Mouse (Mus musculus) thymus, postnatal 25 days (tissue): ENCODE data around the gene Eif4g1.
A peak's percentile ranks its signal among the peaks of the same experiment; 100 is the strongest.

ENCODE experiments used
- DNase-seq: peaks from one replicate; pipeline ENCODE4 v3.0.0; 2022

Gene Eif4g1

DNA sequence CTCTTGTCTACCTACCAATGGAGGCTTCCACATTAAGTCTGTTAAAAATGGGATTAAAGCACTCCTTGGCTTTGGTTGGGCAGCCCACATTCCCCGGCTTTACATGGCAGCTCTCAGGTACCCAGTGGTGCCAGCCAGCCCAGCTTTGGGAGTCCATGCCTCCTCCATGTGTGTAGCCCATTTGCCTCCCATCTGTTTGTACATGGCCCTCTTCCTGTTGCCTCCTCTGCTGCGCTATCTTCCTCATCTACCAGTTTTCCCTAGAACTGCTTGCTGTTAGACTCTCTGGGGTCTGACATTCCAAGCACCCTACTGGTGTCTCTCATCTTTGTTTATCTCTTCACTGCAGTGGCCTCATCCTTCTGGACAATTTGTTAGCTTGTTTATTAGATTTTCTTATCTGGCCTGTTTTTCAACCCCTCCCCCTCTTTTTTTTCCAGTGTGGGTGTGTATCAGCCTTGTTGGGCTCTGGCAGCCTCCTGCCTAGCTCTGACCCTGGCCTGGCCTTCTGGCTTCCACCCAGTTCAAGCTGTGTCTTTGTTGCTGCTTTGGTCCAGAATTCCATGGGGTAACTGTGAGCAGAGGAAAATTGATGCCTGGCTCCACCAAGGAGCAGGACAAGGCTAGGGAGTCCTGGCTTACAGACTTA is 38.4 kb downstream of the Eif4g1 start:
- no peak for DNase-seq

DNA sequence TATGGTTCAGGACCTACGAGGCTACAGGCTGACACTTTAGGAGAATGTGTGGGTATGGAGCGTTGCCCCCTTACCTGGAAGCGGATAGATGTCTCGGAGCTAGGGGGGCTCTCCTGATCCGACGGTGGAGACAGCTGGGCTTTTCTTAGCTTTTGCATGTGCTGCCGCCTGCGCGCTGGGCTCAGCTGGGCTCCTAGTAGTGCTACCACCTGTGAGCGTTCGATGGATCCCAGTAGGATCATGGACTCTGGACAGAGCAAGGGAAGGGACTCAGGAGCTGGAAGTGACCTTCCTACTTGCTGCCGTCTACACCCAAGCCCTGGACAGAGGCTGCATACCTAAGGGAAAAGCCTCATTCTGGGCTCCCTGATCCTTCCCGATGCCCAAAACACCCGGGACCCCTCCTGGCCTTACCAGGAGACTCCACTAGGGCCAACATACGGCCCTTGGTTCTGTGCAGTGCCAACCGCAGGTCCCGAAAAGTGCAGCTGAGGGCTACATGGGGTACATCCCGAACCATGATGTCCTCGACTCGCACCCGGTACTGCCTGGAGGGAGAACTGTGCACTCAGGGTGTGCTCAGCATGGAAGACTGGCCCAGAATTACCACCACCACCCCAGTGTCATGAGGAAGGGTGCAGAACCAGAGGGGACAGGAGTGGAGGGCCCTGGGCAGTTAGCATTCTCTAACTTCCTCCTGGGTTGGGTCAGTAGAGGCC is 40.3 kb downstream of the Eif4g1 start:
- no peak for DNase-seq

DNA sequence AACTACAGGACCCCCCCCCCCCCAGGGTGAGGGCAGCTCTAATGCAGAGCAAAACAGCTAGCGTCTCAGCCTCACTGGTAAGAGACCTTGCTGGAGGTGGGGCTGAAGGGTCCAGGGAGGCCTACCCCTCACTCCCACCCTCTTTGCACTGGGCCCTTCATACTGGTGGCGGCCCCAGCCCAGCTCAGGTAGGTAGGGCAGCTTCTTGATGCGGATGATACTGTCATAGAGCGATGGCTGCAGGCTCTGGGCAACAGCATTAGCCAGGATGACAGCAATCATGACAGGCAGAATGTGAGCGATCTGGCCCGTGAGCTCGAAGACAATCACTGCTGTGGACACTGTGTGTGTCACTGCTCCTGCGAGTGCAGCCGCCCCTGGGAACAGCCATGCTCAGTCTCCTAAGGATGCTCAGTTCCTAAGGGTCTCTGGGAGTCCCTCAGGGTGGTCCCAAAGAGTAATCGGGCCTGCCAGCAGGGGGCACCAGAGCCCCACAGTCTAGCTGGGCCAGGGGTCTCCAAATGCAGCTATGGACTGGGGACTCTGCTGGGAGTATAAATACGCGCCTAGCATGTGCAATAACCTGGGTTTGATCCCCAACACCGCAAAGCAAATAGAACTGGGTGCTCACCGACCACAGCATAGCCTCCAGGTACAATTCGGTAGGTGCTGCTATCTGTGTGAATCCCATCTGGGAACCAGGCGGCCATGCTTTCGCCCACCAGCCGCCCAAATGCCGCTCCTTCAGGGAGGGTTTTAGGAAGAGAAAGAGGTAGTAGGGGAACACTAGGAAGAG is 41.0 kb downstream of the Eif4g1 start:
- peak; percentile 76 for DNase-seq

DNA sequence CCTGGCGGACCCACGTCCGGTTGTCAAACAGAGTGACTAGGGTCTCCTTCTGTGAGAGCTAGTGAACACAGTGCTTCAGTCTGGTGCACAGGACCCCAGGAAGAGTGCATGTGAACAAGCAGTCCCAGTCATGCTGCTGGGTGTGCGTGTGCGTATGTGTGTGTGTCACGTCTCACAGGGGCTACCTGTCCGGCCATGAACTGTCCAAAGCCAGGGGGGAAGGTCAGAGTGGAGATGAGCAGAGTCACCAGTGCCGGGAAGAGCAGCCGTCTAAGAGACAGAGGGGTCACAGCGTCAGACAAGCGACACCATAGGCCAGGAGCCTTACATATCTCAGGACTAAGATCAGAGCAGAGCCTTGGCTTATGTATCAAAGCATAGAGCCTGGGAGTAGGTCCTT is 42.3 kb downstream of the Eif4g1 start:
- no peak for DNase-seq

DNA sequence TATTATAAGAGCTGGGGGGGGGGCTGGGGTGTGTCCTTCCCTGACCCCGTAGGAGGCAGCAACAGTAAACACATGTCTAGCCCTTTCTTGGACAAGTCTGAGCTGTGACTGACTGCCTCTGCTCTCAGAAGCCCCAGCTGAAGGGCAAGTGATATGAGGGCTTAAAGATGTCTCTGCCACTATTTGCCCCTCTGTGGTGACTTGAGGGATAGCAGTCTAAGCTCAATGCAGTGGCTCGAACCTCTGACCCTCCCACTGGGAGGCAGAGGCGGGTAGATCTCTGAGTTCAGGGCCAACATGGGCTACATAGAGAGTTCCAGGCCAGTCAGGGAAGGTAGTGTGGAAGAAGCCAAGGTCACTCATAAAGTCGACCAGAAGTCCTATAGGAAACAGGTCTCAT is 42.7 kb downstream of the Eif4g1 start:
- no peak for DNase-seq

DNA sequence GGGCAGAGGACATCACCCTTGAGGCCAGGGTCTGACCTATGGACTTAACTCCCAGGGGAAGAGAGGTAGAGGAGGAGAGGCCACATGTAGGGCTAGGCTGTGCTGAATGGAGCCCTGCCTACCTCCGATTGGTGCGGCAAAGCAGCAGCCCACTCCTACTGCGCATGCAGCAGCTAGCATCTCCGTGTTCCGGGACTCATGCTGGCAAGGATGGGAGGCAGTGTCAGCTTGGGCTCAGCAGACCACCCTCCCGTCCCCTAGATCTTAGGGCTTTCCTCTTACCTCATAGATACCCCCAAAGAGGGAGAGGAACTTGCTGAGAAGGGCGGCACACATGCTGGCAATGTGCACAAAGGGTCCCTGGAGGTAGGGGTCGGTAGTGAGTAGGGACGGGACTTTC is 44.1 kb downstream of the Eif4g1 start:
- DNase-seq: no peak

DNA sequence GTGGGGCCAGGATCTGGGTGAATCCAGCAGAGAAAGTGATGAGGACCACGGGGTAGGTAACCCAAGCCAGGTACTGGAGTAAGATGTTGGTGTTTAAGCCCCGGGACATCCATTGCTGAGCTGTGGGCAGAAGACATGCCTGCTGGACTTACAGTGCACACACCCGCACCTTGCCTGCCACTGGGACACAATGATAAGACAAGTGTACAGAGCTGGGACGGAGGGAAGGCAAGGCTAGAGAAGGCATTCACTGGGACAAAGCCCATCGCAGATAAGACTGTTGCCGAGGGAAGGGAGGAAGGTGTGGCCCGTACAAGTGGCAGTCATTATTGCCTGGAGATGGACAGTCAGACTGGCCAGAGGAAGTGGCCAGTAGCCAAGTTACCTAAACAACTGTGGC is 44.8 kb downstream of the Eif4g1 start:
- no peak for DNase-seq

DNA sequence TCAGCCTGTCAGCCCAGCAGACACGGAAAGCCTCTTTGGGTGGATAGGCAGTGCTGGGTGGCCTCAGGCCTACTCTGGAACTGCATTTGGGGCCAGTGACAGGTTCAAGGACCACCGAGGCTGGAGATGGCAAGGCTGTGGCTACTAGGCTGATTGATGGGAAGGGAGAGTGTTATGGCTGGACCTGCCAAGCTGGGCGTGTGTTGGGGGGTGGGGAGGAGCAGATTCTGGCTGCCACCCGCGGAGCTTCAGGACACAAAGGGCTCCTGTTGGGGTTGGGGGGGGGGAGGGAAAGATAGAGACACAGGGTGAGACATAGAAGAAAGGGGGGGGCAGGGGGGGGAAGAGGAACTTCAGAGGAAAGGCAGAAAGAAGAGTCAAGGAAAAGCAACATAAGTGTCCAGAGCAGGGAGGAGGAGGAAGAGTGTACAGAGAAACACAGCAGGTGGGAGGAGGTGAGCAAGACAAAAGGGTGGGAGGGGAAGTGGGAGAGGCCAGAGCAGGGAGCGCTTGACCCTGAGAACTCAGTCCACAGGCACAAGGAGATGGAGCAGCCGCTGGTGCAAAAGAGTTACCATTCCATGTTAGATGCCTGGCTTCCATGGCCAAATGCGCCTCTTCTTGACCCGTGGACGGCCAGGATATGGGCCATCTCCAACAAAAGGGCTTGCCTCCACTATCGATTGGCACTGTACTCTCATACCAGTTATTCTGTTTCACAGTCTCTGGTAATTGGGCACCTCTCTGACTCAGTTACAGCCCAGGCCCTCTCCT is 46.4 kb downstream of the Eif4g1 start:
- DNase-seq: no peak

DNA sequence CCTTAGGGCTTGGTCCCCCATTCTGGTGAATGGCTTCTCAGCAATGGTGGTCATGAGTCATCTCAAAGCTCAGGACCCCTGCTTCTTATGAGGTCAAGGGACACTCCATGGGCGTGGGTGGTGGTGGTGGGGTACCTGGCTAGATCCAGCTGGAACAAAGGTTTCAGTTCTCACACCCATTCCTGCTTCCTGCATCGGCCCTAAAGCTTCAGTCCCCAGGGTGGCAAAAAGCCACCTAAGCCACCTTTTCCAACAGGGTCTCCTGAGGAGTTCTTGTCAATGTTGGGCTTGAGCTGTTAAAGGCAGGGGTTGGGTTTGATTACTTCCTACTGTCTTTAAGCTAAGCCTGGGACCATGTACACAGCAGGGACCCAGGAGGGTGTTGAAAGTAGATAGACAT is 47.0 kb downstream of the Eif4g1 start:
- DNase-seq: no peak

DNA sequence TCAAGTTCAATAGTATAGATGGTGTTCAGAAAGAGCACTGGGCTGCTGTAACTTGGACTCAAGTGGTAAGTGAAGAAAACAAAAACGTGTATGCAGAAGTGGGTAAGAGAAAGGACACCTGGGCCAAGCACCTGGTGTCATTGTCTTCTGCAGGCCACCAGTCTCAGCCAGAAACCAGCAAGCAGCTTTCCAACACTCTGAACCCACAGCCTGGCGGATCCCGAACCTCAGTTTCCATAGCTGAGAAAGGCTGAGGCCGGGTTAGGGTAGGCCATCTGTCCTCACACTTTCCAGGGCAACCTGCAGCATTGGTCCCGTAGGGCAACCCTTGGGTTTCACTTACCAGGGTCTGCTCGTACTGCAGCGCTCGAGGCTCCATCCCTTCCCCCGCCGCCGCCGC is 47.5 kb downstream of the Eif4g1 start:
- DNase-seq: no peak

DNA sequence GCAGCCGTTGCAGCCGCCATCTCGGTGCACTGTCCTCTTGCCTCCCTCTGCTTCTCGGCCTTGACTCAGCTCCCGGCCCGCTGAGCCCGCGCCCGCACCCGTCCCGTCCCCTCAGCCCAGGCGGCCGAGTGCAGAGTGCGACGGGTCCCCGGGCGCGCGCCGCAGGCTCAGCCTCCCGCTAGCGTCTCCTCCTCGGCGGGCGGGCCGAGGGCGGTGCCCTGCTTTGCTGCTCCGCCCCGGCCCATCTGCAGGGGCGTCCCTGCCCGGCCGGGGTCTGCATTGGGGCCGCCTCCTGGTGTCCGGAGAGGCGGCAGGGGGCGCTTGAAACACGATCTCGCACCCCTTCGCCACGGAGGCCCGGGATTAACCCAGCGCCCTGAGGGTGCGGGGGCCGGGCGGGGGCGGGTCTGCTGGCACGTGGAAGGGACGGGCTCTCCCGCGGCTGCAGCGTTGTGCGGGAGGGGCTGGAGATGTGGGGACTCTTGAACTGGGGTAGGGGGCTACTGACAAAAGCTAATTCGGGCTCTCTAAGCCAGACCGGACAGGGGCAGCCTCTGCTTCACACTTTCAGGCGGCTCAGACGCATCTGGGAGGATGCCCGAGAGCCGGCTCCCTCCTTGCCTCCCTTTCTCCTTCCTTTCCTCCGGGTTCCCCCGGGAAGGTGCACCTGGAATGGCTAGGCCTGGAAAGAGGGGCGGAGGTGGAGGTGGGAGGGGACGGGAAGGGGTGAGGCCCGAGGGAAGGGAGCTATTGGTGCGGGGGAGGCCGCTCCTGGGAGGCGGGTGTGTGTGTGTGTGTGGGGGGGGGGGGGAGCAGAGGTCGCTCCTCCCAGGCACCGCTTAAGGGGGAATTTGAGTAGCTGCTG is 48.1 kb downstream of the Eif4g1 start:
- DNase-seq: peak; percentile 81

DNA sequence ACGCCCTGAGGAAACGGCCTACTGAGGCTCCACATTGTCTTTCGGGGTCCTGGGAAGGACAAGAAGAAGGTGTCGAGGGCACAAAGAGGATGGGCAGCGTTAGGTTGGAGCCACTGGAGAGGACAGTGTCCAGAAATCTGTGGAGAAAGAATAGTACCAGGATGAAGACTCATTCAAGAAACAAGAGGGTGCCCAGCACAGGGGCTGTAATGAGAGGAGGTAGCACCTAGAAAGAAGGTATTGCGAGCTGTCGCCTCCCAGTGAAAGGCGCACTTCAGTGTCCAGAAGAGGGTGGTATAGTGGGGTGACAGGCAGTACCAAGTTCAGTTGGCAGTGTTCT is 48.7 kb downstream of the Eif4g1 start:
- DNase-seq: no peak

DNA sequence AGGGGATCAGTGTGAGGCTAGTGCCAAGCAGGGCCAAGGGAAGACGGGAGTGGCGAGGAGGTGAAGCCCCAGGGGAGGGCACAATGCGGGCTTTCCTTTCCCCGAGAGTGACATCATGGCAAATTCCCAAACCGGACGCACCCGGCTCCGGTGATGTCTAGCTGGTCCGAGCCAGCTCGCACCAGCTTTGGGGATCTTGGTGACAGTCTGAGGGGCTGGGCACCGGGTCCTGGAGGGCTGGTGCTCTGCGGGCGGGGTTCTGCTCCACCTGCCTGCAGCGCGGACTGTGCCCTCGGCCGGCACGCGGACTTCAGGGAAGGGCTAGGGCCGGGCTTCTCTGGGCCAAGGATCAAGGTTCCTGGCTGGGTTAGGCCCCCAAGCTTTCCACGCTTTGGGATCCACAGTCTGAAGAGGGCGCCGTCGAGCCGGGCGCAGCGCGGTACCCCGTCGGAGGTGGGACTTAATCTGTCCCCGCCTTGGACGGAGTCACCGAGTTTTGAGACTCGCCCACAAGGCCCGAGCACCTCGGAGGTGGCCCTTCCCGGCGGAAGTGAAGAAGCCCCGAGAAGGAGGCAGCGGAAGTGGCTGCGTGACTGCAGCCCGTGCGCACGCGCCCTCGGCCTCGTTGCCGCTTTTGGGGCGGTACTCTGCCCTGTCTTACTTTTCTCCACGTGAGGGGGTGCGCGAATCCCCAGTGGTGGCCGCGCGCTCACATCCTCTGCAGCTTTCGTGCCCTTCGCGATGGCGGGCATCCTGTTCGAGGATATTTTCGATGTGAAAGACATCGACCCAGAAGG is 49.3 kb downstream of the Eif4g1 start, which contains the start of the genes Polr2h and Clcn2:
TSS of gene Polr2h (plus strand) at position 485 of the 797 bp plus-strand sequence.
TSS of gene Clcn2 (minus strand) at position 566 of the 797 bp plus-strand sequence.
- DNase-seq: peak; percentile 96

DNA sequence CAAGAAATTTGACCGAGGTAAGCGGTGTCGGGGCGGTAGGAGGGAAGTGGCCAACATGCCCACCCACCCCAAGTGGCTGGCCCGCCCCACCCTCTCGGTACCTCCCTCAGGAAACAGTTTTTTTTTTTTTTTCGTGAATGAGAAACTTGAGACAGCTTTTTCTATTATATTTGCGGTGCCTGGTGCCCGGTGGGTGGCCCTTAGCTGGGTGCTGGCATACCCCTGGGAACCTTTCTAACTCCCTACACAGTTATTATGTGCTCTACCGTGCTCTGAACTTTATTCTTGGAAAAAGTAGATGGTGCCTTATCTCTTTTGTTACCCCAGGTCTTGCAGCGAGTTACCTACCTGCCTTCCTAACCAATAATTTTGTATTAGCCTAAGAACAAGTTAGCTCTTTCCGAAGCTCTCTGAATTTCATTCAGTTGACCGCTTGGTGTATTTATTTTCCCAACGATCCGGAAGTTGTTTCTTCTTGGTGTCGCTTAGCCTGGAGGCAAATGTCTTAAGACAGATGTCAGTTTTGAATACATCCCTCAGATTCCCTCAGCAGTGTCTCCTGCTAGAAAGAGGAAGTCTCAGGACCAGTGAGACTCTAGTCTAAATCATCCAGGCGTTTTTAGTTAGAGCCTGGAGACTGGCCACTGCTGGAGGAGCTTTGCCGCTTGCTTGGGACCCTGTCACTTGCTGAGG is 50.0 kb downstream of the Eif4g1 start:
- DNase-seq: no peak

DNA sequence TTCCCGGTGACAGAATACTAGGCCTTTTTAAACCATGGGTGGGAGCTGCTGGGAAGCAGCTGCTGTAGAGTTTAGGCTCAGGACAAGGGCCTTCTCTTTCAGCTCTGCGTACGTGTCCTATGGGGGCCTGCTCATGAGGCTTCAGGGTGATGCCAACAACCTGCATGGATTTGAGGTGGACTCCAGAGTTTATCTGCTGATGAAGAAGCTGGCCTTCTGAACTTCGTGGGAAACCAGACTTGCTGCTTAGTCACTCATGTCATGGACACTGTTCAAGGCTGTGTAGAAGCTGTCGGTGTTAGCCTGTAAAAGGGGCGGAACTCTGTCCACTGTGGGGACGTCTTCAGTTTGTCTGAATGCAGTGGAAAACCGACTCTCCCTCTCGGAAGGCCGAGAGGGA is 53.7 kb downstream of the Eif4g1 start:
- no peak for DNase-seq

DNA sequence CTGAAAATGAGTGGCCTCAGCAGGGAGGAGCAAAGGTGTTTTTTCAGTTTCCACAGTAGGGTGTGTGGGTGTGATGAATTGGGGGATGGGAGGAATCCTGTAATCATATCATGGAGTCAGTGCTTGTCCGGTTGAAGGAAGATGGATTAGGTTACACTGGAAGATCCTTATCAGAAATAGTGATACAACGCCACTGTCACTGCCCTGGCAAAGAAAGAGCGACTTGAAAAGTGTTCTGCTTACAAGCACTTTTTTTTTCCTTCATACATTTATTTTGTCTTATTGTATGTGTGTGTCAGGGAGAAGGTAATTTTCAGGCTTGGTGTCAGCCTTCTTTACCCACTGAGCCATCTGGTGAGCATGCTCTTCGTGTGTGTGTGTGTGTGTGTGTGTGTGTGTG is 54.6 kb downstream of the Eif4g1 start:
- no peak for DNase-seq

DNA sequence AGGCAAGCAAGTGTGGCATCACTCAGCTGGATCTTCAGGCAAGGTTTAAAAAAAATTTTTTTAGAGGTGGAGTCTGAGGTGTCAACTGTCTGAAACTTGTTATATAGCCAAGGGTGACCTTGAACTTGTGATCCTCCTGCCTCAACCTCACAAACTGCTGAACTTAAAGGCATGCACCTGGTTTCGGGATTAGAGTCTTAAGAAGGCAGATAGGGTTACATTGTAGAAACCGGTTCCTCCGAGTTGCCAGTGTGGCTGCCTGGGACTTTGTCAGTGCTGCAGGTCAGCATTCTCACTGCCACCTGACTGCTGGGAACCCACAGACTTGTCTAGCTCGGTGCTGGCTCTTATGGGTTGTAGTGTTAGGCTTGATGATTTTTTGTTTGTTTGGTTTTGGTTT is 55.1 kb downstream of the Eif4g1 start:
- no peak for DNase-seq

DNA sequence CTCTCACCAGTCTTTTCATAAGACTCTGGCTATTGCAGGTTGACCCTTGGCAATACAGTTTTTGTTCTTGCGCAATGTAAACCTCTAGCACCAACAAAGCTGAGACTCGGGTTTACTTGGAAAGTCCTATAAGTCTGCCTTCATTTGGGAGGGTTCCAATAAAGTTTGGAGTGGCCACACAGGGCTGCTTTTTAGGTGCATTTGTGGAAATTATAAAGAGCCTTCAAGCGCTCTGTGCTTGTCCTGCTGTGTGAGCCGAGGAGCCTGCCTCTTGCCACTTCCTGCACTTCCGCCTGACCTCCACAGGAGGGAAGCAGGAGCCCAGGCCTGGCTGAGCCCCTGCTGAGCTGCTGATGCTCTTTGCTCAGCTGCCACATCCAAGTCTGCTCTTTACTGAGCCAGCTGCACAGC is 56.2 kb downstream of the Eif4g1 start:
- DNase-seq: peak; percentile 36

DNA sequence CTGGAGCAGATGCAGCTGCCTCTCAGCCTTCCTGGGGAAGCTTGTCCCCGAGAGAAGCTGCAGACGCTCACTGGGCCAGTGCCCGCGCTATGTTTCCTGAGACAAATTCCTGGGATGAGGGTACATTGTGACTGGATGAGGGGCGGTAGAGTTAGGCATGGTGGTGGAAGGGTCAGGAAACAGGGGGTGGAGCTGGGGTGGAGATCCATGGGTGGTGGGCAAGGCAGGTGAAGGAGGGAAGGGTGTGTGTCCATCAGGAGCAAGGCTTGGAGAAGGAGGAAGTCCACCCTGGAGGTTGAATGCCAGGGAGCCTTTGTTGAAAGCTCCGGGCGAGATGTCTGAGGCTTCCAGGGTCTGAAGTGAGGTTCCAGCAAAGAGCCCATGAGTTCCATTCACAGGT is 57.2 kb downstream of the Eif4g1 start:
- no peak for DNase-seq

DNA sequence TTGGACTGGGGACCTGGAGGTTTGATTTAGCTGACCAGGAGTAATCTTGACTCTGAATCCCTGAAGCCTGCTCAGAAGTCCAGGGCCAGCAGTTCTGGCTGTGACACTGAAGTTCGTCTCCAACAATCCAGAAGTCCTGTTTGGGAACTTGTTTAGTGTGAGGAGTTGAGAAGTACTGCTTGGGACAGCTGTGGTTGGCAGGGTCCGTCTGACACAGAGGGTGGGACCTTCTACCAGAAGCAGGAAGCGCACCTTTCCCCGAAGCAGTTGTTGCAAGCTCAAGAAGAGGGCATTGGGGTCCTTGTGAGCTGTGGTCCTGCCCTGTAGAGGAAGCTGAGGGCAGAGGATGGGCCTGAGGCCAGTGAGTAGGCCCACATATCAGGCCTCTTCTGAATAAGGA is 57.6 kb downstream of the Eif4g1 start:
- DNase-seq: no peak

DNA sequence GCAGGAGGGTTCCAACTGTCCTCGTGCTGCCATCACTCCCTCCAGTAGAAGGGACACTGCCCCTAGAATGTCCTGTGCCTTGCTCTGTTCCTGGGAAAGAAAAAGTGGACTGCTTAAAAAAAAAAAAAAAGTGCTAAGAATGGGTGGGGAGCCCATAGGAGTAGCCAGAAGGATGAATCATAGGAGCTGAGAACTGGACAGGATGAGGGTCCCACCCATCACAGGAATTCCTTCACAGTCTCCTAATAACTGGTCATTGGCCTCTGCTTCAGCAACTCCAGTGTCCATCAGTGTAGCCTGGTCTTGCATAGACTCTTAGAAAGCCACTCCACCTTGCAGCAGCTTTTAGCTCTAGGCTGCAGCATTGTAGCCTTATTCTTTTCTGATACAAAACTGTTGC is 58.3 kb downstream of the Eif4g1 start:
- DNase-seq: no peak
